Mouse (Mus musculus): Measurements from ENCODE around the gene Lemd1. TPM values are rescaled to one million over a fixed set of nuclear protein-coding genes. Genes with fewer than 3 reads are reported as not detected.

The Lemd1 gene
- total and polyA plus RNA-seq, 3 experiments, result not detected

GRCm38 (mm10) chr1:132306808-132307207, 115.6 kb downstream of the Lemd1 start:
- TF ChIP-seq MAZ (IDR thresholded peaks at IDR 0.05; ENCODE audit: low read depth, low read length) (no peak), HCFC1 (IDR thresholded peaks at IDR 0.05; ENCODE audit: low read depth, low read length) (no peak), TCF12 (IDR thresholded peaks at IDR 0.05; ENCODE audit: low read depth, low read length) (no peak), USF2 (conservative IDR thresholded peaks at IDR 0.05; ENCODE audit: low read depth, low read length) (no peak), MYC (IDR thresholded peaks at IDR 0.05; ENCODE audit: low read depth, low read length) (no peak), E2F4 (IDR thresholded peaks at IDR 0.05; ENCODE audit: insufficient replicate concordance, low read depth, low read length) (no peak), NELFE (IDR thresholded peaks at IDR 0.05; ENCODE audit: low read depth, low read length) (no peak), TBP (conservative IDR thresholded peaks at IDR 0.05; ENCODE audit: low read depth, low read length) (no peak), JUN (IDR thresholded peaks at IDR 0.05; ENCODE audit: insufficient read depth, low read depth, low read length) (no peak), KAT2A (IDR thresholded peaks at IDR 0.05; ENCODE audit: insufficient replicate concordance, low read length) (no peak), SIN3A (IDR thresholded peaks at IDR 0.05; ENCODE audit: low read length) (no peak)
- in situ Hi-C loops (cut with MboI; ENCODE audit: low pct_ligation_motif_present, low pct_unique_long_range_greater_than_20kb, low sequenced_read_pairs), result loop anchor here (10.0 kb wide), 1 partner anchor 52 kb away; no protein-coding TSS in a partner anchor
- H3K27me3 ChIP-seq (replicated peaks), result peaks cover 62% of the 10 kb centered on the region

DNA sequence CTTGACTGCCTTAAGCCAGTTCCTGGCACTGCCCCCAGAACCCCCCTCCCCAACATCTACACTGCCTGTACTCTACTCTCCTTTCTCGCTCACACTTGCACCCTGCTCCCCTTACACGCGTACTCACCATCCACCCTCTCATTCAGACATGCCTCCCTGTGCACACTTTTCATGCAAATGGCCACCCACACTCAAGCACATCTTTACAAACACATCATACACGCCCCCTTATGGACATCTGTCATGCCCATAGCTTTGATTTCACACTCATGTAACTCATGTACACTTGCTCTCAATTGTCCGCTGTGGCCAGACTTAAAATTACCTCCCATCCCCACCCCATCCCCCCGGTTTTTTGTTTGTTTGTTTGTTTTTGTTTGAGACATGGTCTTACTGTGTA, 116.7 kb downstream of the Lemd1 start:
- Histone ChIP-seq H3K4me2 (ENCODE audit: insufficient read depth, low read depth, poor library complexity, severe bottlenecking) (no peak overlapping the region), H3K9ac (ENCODE audit: insufficient read depth, low read depth) (no peak overlapping the region), H3K79me2 (replicated peaks; ENCODE audit: control insufficient read depth, extremely low read depth, insufficient read depth, poor library complexity, severe bottlenecking) (no peaks in the 10 kb centered on the region), H3K36me3 (replicated peaks in 1 of 2; ENCODE audit: control insufficient read depth in 1 of 2, insufficient read depth in 1 of 2, low read length in 1 of 2) (no peaks in the 10 kb centered on the region), H3K27ac (ENCODE audit: insufficient read depth, low read depth) (no peak overlapping the region), H3K9me3 (replicated peaks; ENCODE audit: low read length) (no peaks in the 10 kb centered on the region), H3K4me1 (ENCODE audit: control insufficient read depth in 1 of 2, insufficient read depth in 2 of 2) (peaks cover 0 to 23% of the 10 kb centered on the region in 2 experiments), H3K4me3 (replicated peaks in 1 of 3; ENCODE audit: low read depth in 2 of 3, low read length in 2 of 3, poor library complexity in 1 of 3) (no peak overlapping the region), H3K27me3 (replicated peaks) (peaks cover 51% of the 10 kb centered on the region)
- TF ChIP-seq ZKSCAN1 (IDR thresholded peaks at IDR 0.05; ENCODE audit: borderline replicate concordance, low read depth, low read length) (no peak), MYC (IDR thresholded peaks at IDR 0.05; ENCODE audit: low read depth, low read length) (no peak), CTCF (conservative IDR thresholded peaks at IDR 0.05 in 1 of 2, IDR thresholded peaks at IDR 0.05 in 1 of 2; ENCODE audit: low read depth in 2 of 2, low read length in 2 of 2) (no peak), MAFK (IDR thresholded peaks at IDR 0.05; ENCODE audit: insufficient replicate concordance, low read length) (no peak), IRF4 (IDR thresholded peaks at IDR 0.05; ENCODE audit: low read depth, low read length) (no peak), KAT2A (IDR thresholded peaks at IDR 0.05; ENCODE audit: insufficient replicate concordance, low read length) (no peak), GABPA (IDR thresholded peaks at IDR 0.05; ENCODE audit: insufficient replicate concordance, low read depth, low read length) (no peak), ZMIZ1 (IDR thresholded peaks at IDR 0.05; ENCODE audit: low read depth, low read length) (no peak), EP300 (IDR thresholded peaks at IDR 0.05; ENCODE audit: low read length) (no peak), NRF1 (IDR thresholded peaks at IDR 0.05; ENCODE audit: low read depth, low read length) (no peak), HCFC1 (IDR thresholded peaks at IDR 0.05; ENCODE audit: low read depth, low read length) (no peak), E2F4 (IDR thresholded peaks at IDR 0.05; ENCODE audit: insufficient replicate concordance, low read depth, low read length) (no peak), ELF1 (IDR thresholded peaks at IDR 0.05; ENCODE audit: low read depth, low read length) (no peak), BHLHE40 (IDR thresholded peaks at IDR 0.05; ENCODE audit: low read depth, low read length) (no peak), UBTF (IDR thresholded peaks at IDR 0.05; ENCODE audit: low read depth, low read length) (no peak)
- dilution Hi-C loops (cut with MboI; ENCODE audit: extremely low pct_ligation_motif_present, extremely low pct_unique_long_range_greater_than_20kb, low sequenced_read_pairs), result no loop called here
- DNase-seq (ENCODE audit: extremely low read depth), result no peak
- in situ Hi-C loops (cut with MboI; ENCODE audit: low pct_ligation_motif_present, low pct_unique_long_range_greater_than_20kb, low sequenced_read_pairs), result loop anchor here (10.0 kb wide), 1 partner anchor 53 kb away; no protein-coding TSS in a partner anchor

More at GRCm38 (mm10) chr1:132306808-132307207, 115.6 kb downstream of the Lemd1 start:
- no peak for DNase-seq (ENCODE audit: extremely low read depth)
- H3K9me3 ChIP-seq (replicated peaks; ENCODE audit: low read length), result no peaks in the 10 kb centered on the region
- no peak overlapping the region for H3K4me3 ChIP-seq (replicated peaks in 1 of 3; ENCODE audit: low read depth in 2 of 3, low read length in 2 of 3, poor library complexity in 1 of 3)
- no peak overlapping the region for H3K27ac ChIP-seq (ENCODE audit: insufficient read depth, low read depth)
- H3K9ac ChIP-seq (ENCODE audit: insufficient read depth, low read depth), result no peak overlapping the region
- dilution Hi-C loops (cut with MboI; ENCODE audit: extremely low pct_ligation_motif_present, extremely low pct_unique_long_range_greater_than_20kb, low sequenced_read_pairs), result no loop called here
- no peak overlapping the region for H3K4me2 ChIP-seq (ENCODE audit: insufficient read depth, low read depth, poor library complexity, severe bottlenecking)
- no peaks in the 10 kb centered on the region for H3K36me3 ChIP-seq (replicated peaks in 1 of 2; ENCODE audit: control insufficient read depth in 1 of 2, insufficient read depth in 1 of 2, low read length in 1 of 2)
- H3K79me2 ChIP-seq (replicated peaks; ENCODE audit: control insufficient read depth, extremely low read depth, insufficient read depth, poor library complexity, severe bottlenecking), result no peaks in the 10 kb centered on the region
- H3K4me1 ChIP-seq (ENCODE audit: control insufficient read depth in 1 of 2, insufficient read depth in 2 of 2), result peaks cover 0 to 14% of the 10 kb centered on the region in 2 experiments
